Mouse (Mus musculus): ENCODE measurements at regions not wholly inside any gene's neighbourhood (a gene's known extent, or its start where the extent isn't known, plus 50 kb on each side); places are given as distances from the start of the nearest gene placed in this dataset.
"Not testable (repeated sequence)": the region's sequence is repeated elsewhere in the genome, so short reads cannot be mapped to it uniquely, and the experiment has no call there.

DNA sequence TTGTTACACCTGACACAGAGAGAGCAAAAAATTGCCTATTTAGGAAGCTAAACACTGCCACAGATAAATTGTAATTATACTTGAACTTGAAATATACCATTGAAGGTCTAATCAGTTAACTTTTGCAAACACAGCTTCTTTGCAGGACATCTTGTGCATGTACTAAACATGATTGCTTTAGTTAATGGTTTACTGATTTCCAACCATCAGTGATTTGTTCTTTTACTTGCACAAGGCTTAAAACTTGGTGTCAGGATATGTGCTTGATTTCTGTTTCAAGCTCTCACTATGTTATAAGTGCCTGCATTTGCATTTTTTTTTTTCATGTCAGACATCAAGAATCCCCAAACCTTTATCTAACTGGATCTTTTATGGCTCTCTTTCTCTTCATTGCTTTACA lies 1079.4 kb upstream of the Gm12353 start:
- H3K9ac ChIP-seq (ENCODE audit: insufficient read depth, low read depth, low read length, poor library complexity, severe bottlenecking) = no peak overlapping the region
- in situ Hi-C loops (cut with MboI; ENCODE audit: low sequenced_read_pairs in 2 of 2, unreplicated experiment in 2 of 2) = no loop called here
- peaks cover 0 to 3% of the 10 kb centered on the region in 2 experiments; a peak in 1 of 4 replicates for H3K4me1 ChIP-seq (ENCODE audit: control insufficient read depth in 2 of 2, insufficient read depth in 2 of 2, low read length in 2 of 2, poor library complexity in 1 of 2)
- H3K36me3 ChIP-seq (ENCODE audit: control insufficient read depth, insufficient read depth, low read length, poor library complexity, severe bottlenecking) = no peaks in the 10 kb centered on the region
- no peaks in the 10 kb centered on the region for H3K9me3 ChIP-seq (ENCODE audit: control insufficient read depth, insufficient read depth, low read depth, low read length)
- H3K4me3 ChIP-seq (ENCODE audit: insufficient read depth in 1 of 2, low read depth in 1 of 2, low read length in 2 of 2, poor library complexity in 1 of 2, severe bottlenecking in 1 of 2) = no peak overlapping the region
- TF ChIP-seq ZNF384 (IDR thresholded peaks at IDR 0.05; ENCODE audit: low read depth, low read length) = no peak
- no peak overlapping the region for H3K27ac ChIP-seq (ENCODE audit: insufficient read depth, low read depth, low read length, poor library complexity, severe bottlenecking)
- no peak for DNase-seq (ENCODE audit: low read depth, low spot score)

GRCm38 (mm10) chr4:18527111-18527510 lies 1078.1 kb upstream of the Gm12353 start:
- H3K9me3 ChIP-seq (ENCODE audit: control insufficient read depth, insufficient read depth, low read depth, low read length); in situ Hi-C loops (cut with MboI; ENCODE audit: low sequenced_read_pairs in 2 of 2, unreplicated experiment in 2 of 2); H3K27ac ChIP-seq (ENCODE audit: insufficient read depth, low read depth, low read length, poor library complexity, severe bottlenecking); H3K9ac ChIP-seq (ENCODE audit: insufficient read depth, low read depth, low read length, poor library complexity, severe bottlenecking); H3K4me3 ChIP-seq (ENCODE audit: insufficient read depth in 1 of 2, low read depth in 1 of 2, low read length in 2 of 2, poor library complexity in 1 of 2, severe bottlenecking in 1 of 2); H3K36me3 ChIP-seq (ENCODE audit: control insufficient read depth, insufficient read depth, low read length, poor library complexity, severe bottlenecking); H3K4me1 ChIP-seq (ENCODE audit: control insufficient read depth in 2 of 2, insufficient read depth in 2 of 2, low read length in 2 of 2, poor library complexity in 1 of 2): not testable (repeated sequence)
- peak; percentile 33 for DNase-seq (ENCODE audit: low read depth, low spot score)

DNA sequence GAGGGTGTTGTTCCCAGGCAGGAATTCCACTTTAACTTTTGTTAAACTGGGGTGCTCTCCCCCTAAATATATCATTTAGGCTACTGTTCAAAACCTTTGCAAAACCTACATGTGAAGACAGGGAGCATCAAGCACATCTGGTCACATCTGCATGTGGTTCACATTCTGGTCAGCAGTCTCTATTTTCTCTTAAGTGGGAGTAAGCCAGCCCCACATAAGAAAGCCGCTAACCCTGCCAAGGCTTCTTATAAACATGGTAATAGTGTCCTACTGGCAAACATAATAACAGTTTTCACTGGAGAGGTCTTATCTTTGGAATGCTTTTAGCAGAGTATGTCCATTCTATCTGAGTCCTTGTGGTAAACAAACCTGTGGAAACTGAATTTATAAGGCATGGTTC lies 1038.4 kb upstream of the Gm12353 start:
- TF ChIP-seq ZNF384 (IDR thresholded peaks at IDR 0.05; ENCODE audit: low read depth, low read length) (no peak), ZC3H11A (IDR thresholded peaks at IDR 0.05; ENCODE audit: borderline replicate concordance, low read depth, low read length) (no peak), HCFC1 (IDR thresholded peaks at IDR 0.05; ENCODE audit: borderline replicate concordance, insufficient read depth, low read length) (no peak), MAFK (IDR thresholded peaks at IDR 0.05; ENCODE audit: insufficient read depth, low read depth, low read length) (no peak), CHD2 (IDR thresholded peaks at IDR 0.05; ENCODE audit: low read depth, low read length) (no peak)
- no peak overlapping the region for H3K9ac ChIP-seq (ENCODE audit: insufficient read depth, low read depth, low read length, poor library complexity, severe bottlenecking)
- no peak for DNase-seq (ENCODE audit: low read depth, low spot score)
- no peak overlapping the region for H3K27ac ChIP-seq (ENCODE audit: insufficient read depth, low read depth, low read length, poor library complexity, severe bottlenecking)
- H3K4me3 ChIP-seq (ENCODE audit: insufficient read depth in 1 of 2, low read depth in 1 of 2, low read length in 2 of 2, poor library complexity in 1 of 2, severe bottlenecking in 1 of 2) = no peak overlapping the region
- in situ Hi-C loops (cut with MboI; ENCODE audit: low sequenced_read_pairs in 2 of 2, unreplicated experiment in 2 of 2) = no loop called here
- H3K36me3 ChIP-seq (ENCODE audit: control insufficient read depth, insufficient read depth, low read length, poor library complexity, severe bottlenecking) = no peaks in the 10 kb centered on the region
- no peaks in the 10 kb centered on the region for H3K9me3 ChIP-seq (ENCODE audit: control insufficient read depth, insufficient read depth, low read depth, low read length)
- H3K4me1 ChIP-seq (ENCODE audit: control insufficient read depth in 2 of 2, insufficient read depth in 2 of 2, low read length in 2 of 2, poor library complexity in 1 of 2) = no peaks in the 10 kb centered on the region

Data from ES-E14 (cell line).